Mouse (Mus musculus) midbrain, postnatal 0 days (tissue): ENCODE data around the gene Frmd4b. TPM values are rescaled to one million over a fixed set of nuclear protein-coding genes. Genes with fewer than 3 reads are reported as not detected.

Experiments used
- ATAC-seq: fragments of 200-750 bp; cut with Nextera tagmentation; 2 replicates; pipeline ENCODE4 v1.8.0; 2017; ENCODE audit warnings: moderate number of reproducible peaks, mild to moderate bottlenecking, moderate TSS enrichment, moderate library complexity; ENCODE audit not compliant: low FRiP score
- DNase-seq: peaks from one replicate; pipeline ENCODE4 v3.0.0-alpha.2; 2015; ENCODE audit warnings: low spot score
- H3K27ac ChIP-seq: fragments of 300-500 bp; sonication (generic); 2 replicates; pipeline ENCODE4 v1.5.1; 2014; ENCODE audit warnings: low read depth, mild to moderate bottlenecking, low read length, mixed read lengths
- H3K27me3 ChIP-seq: fragments of 300-500 bp; sonication (generic); 2 replicates; pipeline ENCODE4 v1.6.1; 2014; ENCODE audit warnings: low read length, control low read depth, mixed read lengths; ENCODE audit not compliant: insufficient read depth
- H3K36me3 ChIP-seq: fragments of 300-500 bp; sonication (generic); 2 replicates; pipeline ENCODE4 v1.6.1; 2014; ENCODE audit warnings: low read length, control low read depth, mixed read lengths; ENCODE audit not compliant: insufficient read depth
- H3K4me1 ChIP-seq: fragments of 300-500 bp; sonication (generic); 2 replicates; pipeline ENCODE4 v1.6.1; 2014; ENCODE audit warnings: mild to moderate bottlenecking, control low read depth, antibody characterized with exemption, low read length, mixed read lengths; ENCODE audit not compliant: insufficient read depth
- H3K4me2 ChIP-seq: fragments of 300-500 bp; sonication (generic); 2 replicates; pipeline ENCODE4 v1.6.1; 2014; ENCODE audit warnings: low read depth, mild to moderate bottlenecking, low read length, mixed read lengths; ENCODE audit not compliant: poor library complexity, severe bottlenecking
- H3K4me3 ChIP-seq: fragments of 300-500 bp; sonication (generic); 2 replicates; pipeline ENCODE4 v1.5.1; 2014; ENCODE audit warnings: low read depth, mild to moderate bottlenecking, low read length, moderate library complexity
- H3K9ac ChIP-seq: fragments of 300-500 bp; sonication (generic); replicated peaks from 2 replicates; pipeline ENCODE4 v1.6.1; 2014; ENCODE audit warnings: mild to moderate bottlenecking, low read length, moderate library complexity, mixed read lengths; ENCODE audit not compliant: poor library complexity, severe bottlenecking
- H3K9me3 ChIP-seq: fragments of 300-500 bp; sonication (generic); 2 replicates; pipeline ENCODE4 v1.6.1; 2016; ENCODE audit warnings: low read length, control low read depth
- CTCF ChIP-seq: IDR thresholded peaks from 2 replicates; pipeline ENCODE4 v1.5.1; 2016; ENCODE audit warnings: antibody characterized with exemption, mild to moderate bottlenecking
- WGBS: fragments of 180-500 bp; shearing (Covaris S2); extraction: QIAGEN DNeasy Blood & Tissue Kit; methylation state at CpG from one replicate; pipeline ENCODE4 v1.1.7; 2014; 5-methylcytosine and 5-hydroxymethylcytosine counted together
- polyA plus RNA-seq: library from polyadenylated mRNA; unstranded; fragments of >200 nt; fragmentation: Nextera tagmentation; extraction: Ambion mirVana; gene quantifications from 2 replicates; pipeline ENCODE4 v1.2.1, GENCODE M21; 2015
- total RNA-seq: library from RNA; depleted of rRNA; stranded (reverse); fragments of >200 nt; gene quantifications from 2 replicates; pipeline ENCODE4 v1.2.3, GENCODE M21; 2014

Frmd4b gene
- total and polyA plus RNA-seq, 2 experiments from 2014 or later, result 7.9 to 20.7 TPM

- Histone ChIP-seq H3K27me3 (no peaks in the 10 kb centered on the region), H3K4me2 (no peak overlapping the region), H3K9me3 (no peaks in the 10 kb centered on the region), H3K9ac (no peak overlapping the region), H3K4me1 (no peaks in the 10 kb centered on the region), H3K4me3 (no peak overlapping the region), H3K27ac (no peak overlapping the region), H3K36me3 (0 out of 2 replicates have a peak, but pooled peaks cover 3% of the 10 kb centered on the region)
- no peak for ATAC-seq
- TF ChIP-seq CTCF, result no peak
- no peak for DNase-seq
- whole genome bisulfite sequencing, result 88% methylated on average over 6 of the region's 6 CpGs
Measured at GRCm38 (mm10) chr6:97308562-97308961, 308.8 kb downstream of the Frmd4b start.

GRCm38 (mm10) chr6:97307231-97307630 is 310.1 kb downstream of the Frmd4b start:
- ATAC-seq (no peak), DNase-seq (no peak)
- 65% methylated on average over 8 of the region's 8 CpGs for whole genome bisulfite sequencing
- Histone ChIP-seq H3K4me1 (no peaks in the 10 kb centered on the region), H3K27ac (no peak overlapping the region), H3K9me3 (no peaks in the 10 kb centered on the region), H3K4me2 (no peak overlapping the region), H3K36me3 (0 out of 2 replicates have a peak, but pooled peaks cover 3% of the 10 kb centered on the region), H3K9ac (no peak overlapping the region), H3K4me3 (no peak overlapping the region), H3K27me3 (no peaks in the 10 kb centered on the region)
- TF ChIP-seq CTCF, result no peak

GRCm38 (mm10) chr6:97306351-97306750 is 311.0 kb downstream of the Frmd4b start:
- Histone ChIP-seq H3K4me3 (no peak overlapping the region), H3K9ac (no peak overlapping the region), H3K9me3 (no peaks in the 10 kb centered on the region), H3K4me2 (no peak overlapping the region), H3K36me3 (0 out of 2 replicates have a peak, but pooled peaks cover 3% of the 10 kb centered on the region), H3K27ac (no peak overlapping the region), H3K27me3 (no peaks in the 10 kb centered on the region), H3K4me1 (no peaks in the 10 kb centered on the region)
- ATAC-seq (no peak), DNase-seq (no peak)
- 91% methylated on average over 11 of the region's 11 CpGs for WGBS
- no peak for TF ChIP-seq CTCF

GRCm38 (mm10) chr6:97305491-97305890 is 311.9 kb downstream of the Frmd4b start:
- no peak for DNase-seq
- TF ChIP-seq CTCF, result no peak

GRCm38 (mm10) chr6:97305010-97305409 is 312.3 kb downstream of the Frmd4b start:
- H3K4me1 ChIP-seq, result no peaks in the 10 kb centered on the region
- H3K36me3 ChIP-seq, result 0 out of 2 replicates have a peak, but pooled peaks cover 3% of the 10 kb centered on the region
- H3K9me3 ChIP-seq, result no peaks in the 10 kb centered on the region
- H3K4me2 ChIP-seq, result no peak overlapping the region; the same call in 1 of the 2 replicates
- no peaks in the 10 kb centered on the region for H3K27me3 ChIP-seq
- WGBS, result 41% methylated on average over 11 of the region's 11 CpGs
- TF ChIP-seq CTCF, result no peak
- H3K27ac ChIP-seq, result no peak overlapping the region
- ATAC-seq, result no peak
- DNase-seq, result peak; percentile 30
- no peak overlapping the region for H3K4me3 ChIP-seq
- no peak overlapping the region for H3K9ac ChIP-seq

More at GRCm38 (mm10) chr6:97305491-97305890, 311.9 kb downstream of the Frmd4b start:
- H3K9me3 ChIP-seq, result no peaks in the 10 kb centered on the region
- 75% methylated on average over 7 of the region's 7 CpGs for WGBS
- no peak overlapping the region for H3K27ac ChIP-seq
- H3K4me2 ChIP-seq, result no peak overlapping the region
- H3K4me1 ChIP-seq, result no peaks in the 10 kb centered on the region
- ATAC-seq, result no peak
- no peak overlapping the region for H3K9ac ChIP-seq
- H3K36me3 ChIP-seq, result 0 out of 2 replicates have a peak, but pooled peaks cover 3% of the 10 kb centered on the region
- H3K4me3 ChIP-seq, result no peak overlapping the region
- no peaks in the 10 kb centered on the region for H3K27me3 ChIP-seq

- DNase-seq (peak; percentile 60), ATAC-seq (no peak)
- Histone ChIP-seq H3K4me1 (no peaks in the 10 kb centered on the region), H3K27me3 (no peaks in the 10 kb centered on the region), H3K9ac (no peak overlapping the region), H3K4me3 (no peak overlapping the region), H3K27ac (no peak overlapping the region), H3K4me2 (no peak overlapping the region), H3K36me3 (0 out of 2 replicates have a peak, but pooled peaks cover 3% of the 10 kb centered on the region), H3K9me3 (no peaks in the 10 kb centered on the region)
- TF ChIP-seq CTCF, result no peak
- WGBS, result 80% methylated on average over 9 of the region's 9 CpGs
Measured at GRCm38 (mm10) chr6:97303277-97304109, 313.8 kb downstream of the Frmd4b start.
